Mouse (Mus musculus): ENCODE measurements around the gene Surf1. TPM values are rescaled to one million over a fixed set of nuclear protein-coding genes. Genes with fewer than 3 reads are reported as not detected.

The Surf1 gene
- polyA plus RNA-seq, 1 experiment from 2014 or later: 33.3 TPM

DNA sequence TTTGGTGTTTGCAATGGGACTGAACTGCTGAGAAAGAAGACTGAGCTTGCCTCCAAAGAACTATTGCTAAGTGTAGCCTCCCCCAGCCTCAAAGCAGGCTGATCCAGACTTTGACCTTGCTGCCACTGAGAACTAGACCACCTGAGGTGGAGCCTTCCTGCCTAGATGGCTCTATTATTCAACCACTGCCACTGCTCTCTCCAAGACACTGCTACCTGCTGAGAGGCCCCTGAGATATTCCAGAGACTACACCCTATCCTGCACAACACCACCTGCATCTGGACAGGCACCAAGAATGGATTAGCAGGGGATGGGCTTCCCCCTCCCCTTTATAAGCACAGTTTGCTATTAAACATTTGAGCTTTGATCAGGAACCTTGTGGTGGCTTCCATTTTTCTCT lies 37.8 kb downstream of the Surf1 start:
- Histone ChIP-seq H3K36me3 (replicated peaks) (no peaks in the 10 kb centered on the region), H3K27ac (replicated peaks) (no peak overlapping the region), H3K27me3 (no peaks in the 10 kb centered on the region), H3K9me3 (replicated peaks) (no peaks in the 10 kb centered on the region), H3K4me3 (replicated peaks) (no peak overlapping the region), H3K4me1 (replicated peaks) (no peaks in the 10 kb centered on the region), H3K4me2 (no peak overlapping the region), H3K9ac (no peak overlapping the region)
- ATAC-seq (ENCODE audit: insufficient read depth): no peak

GRCm38 (mm10) chr2:26870666-26871065 lies 45.7 kb downstream of the Surf1 start:
- no peak for ATAC-seq (ENCODE audit: insufficient read depth)
- H3K9ac ChIP-seq: no peak overlapping the region
- WGBS (ENCODE audit: insufficient replicate concordance): 47% methylated on average over 6 of the region's 6 CpGs
- no peaks in the 10 kb centered on the region for H3K36me3 ChIP-seq (replicated peaks)
- H3K4me3 ChIP-seq (replicated peaks): no peak overlapping the region
- no peak overlapping the region for H3K27ac ChIP-seq (replicated peaks)
- H3K4me2 ChIP-seq: no peak overlapping the region
- H3K4me1 ChIP-seq (replicated peaks): no peaks in the 10 kb centered on the region
- H3K9me3 ChIP-seq (replicated peaks): no peaks in the 10 kb centered on the region
- H3K27me3 ChIP-seq: peaks cover 5% of the 10 kb centered on the region; the same call in 1 of the 2 replicates

- Histone ChIP-seq H3K27ac (replicated peaks) (no peak within 1 kb of the TSS), H3K4me3 (replicated peaks) (no peak within 1 kb of the TSS), H3K36me3 (replicated peaks) (no peaks in the 10 kb centered on the region), H3K9ac (no peak within 1 kb of the TSS), H3K4me1 (replicated peaks) (no peaks in the 10 kb centered on the region), H3K9me3 (replicated peaks) (no peaks in the 10 kb centered on the region), H3K4me2 (no peak within 1 kb of the TSS), H3K27me3 (peaks cover 2% of the 10 kb centered on the region; the same call in 1 of the 2 replicates)
- ATAC-seq (ENCODE audit: insufficient read depth): no peak
- WGBS (ENCODE audit: insufficient replicate concordance): 39% methylated on average over 3 of the region's 3 CpGs
Observed at GRCm38 (mm10) chr2:26864879-26865278, 51.5 kb downstream of the Surf1 start, which contains the start of gene Abo. Gene Abo (minus strand): TSS chr2:26864979.

Other genes with a start within 250 kb of the Surf1 start
- gene Lcn4, start 245.2 kb downstream of the Surf1 start, polyA plus RNA-seq (2015; fragmentation: Nextera tagmentation; extraction: Ambion mirVana): not detected in 2 replicates
- not detected in 2 replicates for gene Abo, start 51.6 kb downstream of the Surf1 start, polyA plus RNA-seq (2015; fragmentation: Nextera tagmentation; extraction: Ambion mirVana)
- 9.9 and 10.8 TPM in 2 replicates for gene Surf6, start 13.7 kb downstream of the Surf1 start, polyA plus RNA-seq (2015; fragmentation: Nextera tagmentation; extraction: Ambion mirVana)
- 19.0 TPM in 2 replicates for gene Med22, start 5.9 kb downstream of the Surf1 start, polyA plus RNA-seq (2015; fragmentation: Nextera tagmentation; extraction: Ambion mirVana)
- 341 and 352 TPM in 2 replicates for gene Rpl7a, start 5.8 kb downstream of the Surf1 start, polyA plus RNA-seq (2015; fragmentation: Nextera tagmentation; extraction: Ambion mirVana)
- 19.0 and 21.4 TPM in 2 replicates for gene Surf2, start 163 bp downstream of the Surf1 start, polyA plus RNA-seq (2015; fragmentation: Nextera tagmentation; extraction: Ambion mirVana)
- gene Surf4, start 17.4 kb upstream of the Surf1 start, polyA plus RNA-seq (2015; fragmentation: Nextera tagmentation; extraction: Ambion mirVana): 118 and 129 TPM in 2 replicates
- gene Stkld1, start 17.5 kb upstream of the Surf1 start, polyA plus RNA-seq (2015; fragmentation: Nextera tagmentation; extraction: Ambion mirVana): 0.06 and 0.08 TPM in 2 replicates
- gene Rexo4, start 47.9 kb upstream of the Surf1 start, polyA plus RNA-seq (2015; fragmentation: Nextera tagmentation; extraction: Ambion mirVana): 19.2 and 19.9 TPM in 2 replicates
- 1.6 and 2.0 TPM in 2 replicates for gene Adamts13, start 56.9 kb upstream of the Surf1 start, polyA plus RNA-seq (2015; fragmentation: Nextera tagmentation; extraction: Ambion mirVana)
- 13.2 and 15.0 TPM in 2 replicates for gene Cacfd1, start 93.4 kb upstream of the Surf1 start, polyA plus RNA-seq (2015; fragmentation: Nextera tagmentation; extraction: Ambion mirVana)
- 0.28 and 0.29 TPM in 2 replicates for gene Slc2a6, start 111.5 kb upstream of the Surf1 start, polyA plus RNA-seq (2015; fragmentation: Nextera tagmentation; extraction: Ambion mirVana)
- gene Mymk, start 155.6 kb upstream of the Surf1 start, polyA plus RNA-seq (2015; fragmentation: Nextera tagmentation; extraction: Ambion mirVana): 1.9 and 2.5 TPM in 2 replicates
- 0.32 and 0.48 TPM in 2 replicates for gene Adamtsl2, start 162.8 kb upstream of the Surf1 start, polyA plus RNA-seq (2015; fragmentation: Nextera tagmentation; extraction: Ambion mirVana)
- gene Fam163b, start 226.0 kb upstream of the Surf1 start, polyA plus RNA-seq (2015; fragmentation: Nextera tagmentation; extraction: Ambion mirVana): not detected in 2 replicates
- 0.07 TPM in 2 replicates for gene Dbh, start 248.7 kb upstream of the Surf1 start, polyA plus RNA-seq (2015; fragmentation: Nextera tagmentation; extraction: Ambion mirVana)

All from liver, embryonic 15.5 days (tissue).